Mouse (Mus musculus) kidney, adult 2 months (tissue): ENCODE data around the gene Micu1.

ENCODE experiments used
- CTCF ChIP-seq: fragments of 200-500 bp; conservative IDR thresholded peaks from 2 replicates; pipeline ENCODE4 v1.5.1; 2011; ENCODE audit warnings: low read depth, mild to moderate bottlenecking, control low read depth, low read length, moderate library complexity, mixed read lengths; ENCODE audit not compliant: insufficient read depth, insufficient read length
- POLR2A ChIP-seq: fragments of 200-500 bp; IDR thresholded peaks from one replicate; pipeline ENCODE4 v1.6.1; 2011; ENCODE audit warnings: low read depth, low read length, control low read depth

GRCm38 (mm10) chr10:59885174-59886080 is 183.2 kb downstream of the Micu1 start:
- TF ChIP-seq POLR2A, result no peak
- TF ChIP-seq CTCF, result no peak
